Mouse (Mus musculus): Measurements from ENCODE around the gene Mier2.

Mier2 gene

DNA sequence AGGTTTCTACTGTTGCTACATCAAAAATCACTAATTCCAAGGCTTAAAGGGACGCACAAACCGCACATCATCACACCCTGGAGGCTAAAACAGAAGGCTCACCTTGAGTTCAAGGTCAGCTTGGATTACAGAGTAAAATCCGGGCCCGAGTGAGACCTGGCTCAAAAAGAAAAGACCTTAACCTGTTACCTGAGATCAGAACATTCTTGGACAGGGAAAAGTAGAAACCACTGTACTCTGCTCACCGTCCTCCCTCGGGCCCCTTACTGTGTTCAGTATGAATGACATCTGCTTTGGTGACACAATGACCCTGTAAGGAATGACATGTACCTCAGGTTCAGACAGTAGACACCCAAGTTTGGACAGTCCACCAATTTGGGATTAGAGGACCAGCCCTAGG is 19.8 kb upstream of the Mier2 start:
- no peak for DNase-seq (ENCODE audit: low read depth, low spot score)

DNA sequence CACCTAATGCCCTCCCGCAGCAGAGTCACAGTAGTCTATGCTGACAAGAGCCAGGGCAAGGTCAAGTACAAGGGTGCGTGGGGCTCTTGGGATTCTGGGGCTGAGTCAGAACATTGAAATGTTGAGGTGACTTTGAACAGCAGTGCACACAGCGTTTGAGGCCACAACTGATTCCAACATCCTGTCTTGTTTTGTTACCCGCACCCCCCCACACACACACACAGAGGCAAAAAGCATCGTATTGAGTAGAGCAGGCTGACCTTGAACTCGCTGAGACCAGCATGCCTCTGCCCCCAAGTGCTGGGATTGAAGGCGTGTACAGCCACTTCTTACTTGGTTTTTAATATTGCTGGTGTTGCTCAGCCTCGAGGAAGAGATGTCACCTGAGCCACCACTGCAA is 19.4 kb upstream of the Mier2 start:
- no peak for DNase-seq (ENCODE audit: low read depth, low spot score)

DNA sequence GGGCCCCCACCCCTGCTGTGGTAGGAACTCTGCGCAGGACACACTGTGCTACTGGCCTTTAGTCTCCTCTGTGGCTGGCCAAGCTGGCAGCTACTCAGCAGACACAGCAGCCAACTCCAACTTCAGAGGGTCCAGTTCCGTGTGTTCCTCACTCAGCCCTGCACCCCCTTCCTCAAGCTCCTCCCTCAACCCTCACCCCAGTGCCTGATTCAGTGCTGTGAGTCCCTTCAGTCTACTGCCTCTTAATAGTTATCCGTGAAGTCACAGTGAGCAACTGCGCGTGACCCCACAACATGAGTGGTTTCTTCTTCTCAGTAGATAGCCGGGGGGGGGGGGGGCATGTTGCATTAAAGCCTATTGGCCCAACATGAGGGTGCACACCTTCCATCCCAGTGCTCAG is 18.6 kb upstream of the Mier2 start:
- DNase-seq (ENCODE audit: low read depth, low spot score): no peak

DNA sequence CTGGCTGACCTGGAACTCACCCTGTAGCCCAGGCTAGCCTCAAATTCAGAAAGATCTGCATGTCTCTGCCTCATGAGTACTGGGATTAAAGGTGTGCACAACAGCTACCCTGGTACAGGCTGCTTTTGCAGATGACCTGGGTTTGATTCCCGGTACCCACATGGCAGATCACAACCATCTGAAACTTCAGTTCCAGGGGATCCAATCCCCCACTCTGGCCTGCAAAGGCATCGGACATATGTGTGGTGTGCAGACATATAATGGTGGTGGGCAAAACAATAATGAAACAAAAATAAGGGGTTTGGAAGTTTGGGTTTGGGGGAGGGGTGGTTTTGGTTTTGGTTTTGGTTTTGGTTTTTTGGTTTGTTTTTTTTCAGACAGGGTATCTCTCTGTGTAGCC is 16.3 kb upstream of the Mier2 start:
- DNase-seq (ENCODE audit: low read depth, low spot score): no peak

DNA sequence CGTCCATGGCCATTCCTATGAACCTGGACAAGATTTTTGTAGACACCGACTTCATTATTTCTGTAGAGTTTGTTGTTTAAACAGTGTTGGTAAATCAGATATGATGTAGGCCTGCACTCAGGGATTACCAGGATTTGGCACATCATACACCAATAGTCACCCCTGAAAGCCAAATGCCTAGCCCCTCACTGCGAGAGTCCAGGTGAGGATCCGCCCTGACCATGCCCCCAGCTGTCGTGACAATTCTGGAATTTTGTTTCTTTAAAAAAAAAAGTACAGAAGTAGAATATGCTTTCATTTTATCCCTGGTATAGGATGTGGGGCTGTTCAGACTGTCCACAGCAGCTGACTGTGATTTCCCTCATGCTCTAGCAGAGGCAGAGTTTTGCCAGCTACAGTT is 14.9 kb upstream of the Mier2 start:
- no peak for DNase-seq (ENCODE audit: low read depth, low spot score)

DNA sequence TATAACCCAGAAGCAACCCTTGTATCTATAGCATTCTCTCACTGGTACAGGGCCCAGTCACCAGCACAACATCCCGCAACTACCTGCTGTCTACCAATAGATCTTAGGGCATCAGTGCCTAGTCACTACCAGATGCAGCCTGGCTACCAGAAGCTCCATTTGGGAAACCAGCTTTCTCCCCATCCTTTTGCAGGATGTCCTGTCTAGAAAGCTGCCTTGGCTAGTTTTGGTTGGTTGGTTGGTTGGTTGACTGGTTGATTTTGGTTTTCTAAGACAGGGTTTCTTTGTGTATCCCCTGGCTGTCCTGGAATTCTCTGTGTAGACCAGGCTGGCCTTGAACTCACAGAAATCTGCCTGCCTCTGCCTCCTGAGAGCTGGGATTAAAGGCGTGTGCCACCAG is 4.7 kb upstream of the Mier2 start:
- DNase-seq (ENCODE audit: low read depth, low spot score): no peak

DNA sequence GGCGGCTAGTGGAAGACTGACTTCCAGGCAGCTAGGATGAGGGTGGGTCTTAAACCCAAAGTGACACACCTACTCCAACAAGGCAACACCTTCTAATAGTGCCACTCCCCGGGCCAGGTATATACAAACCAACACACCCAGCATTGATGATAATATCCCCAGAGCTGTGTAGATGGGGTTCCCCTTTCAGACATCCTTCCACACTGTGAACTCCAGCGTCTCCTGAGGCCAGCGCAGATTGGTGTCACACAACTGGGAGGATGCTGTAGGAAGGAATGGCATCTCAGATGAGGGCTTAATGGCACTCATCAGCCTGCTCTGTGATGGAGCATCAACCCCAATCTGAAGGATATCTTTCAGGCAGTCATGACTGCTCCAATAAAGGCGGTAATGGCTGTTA is 2.5 kb upstream of the Mier2 start:
- DNase-seq (ENCODE audit: low read depth, low spot score): no peak

DNA sequence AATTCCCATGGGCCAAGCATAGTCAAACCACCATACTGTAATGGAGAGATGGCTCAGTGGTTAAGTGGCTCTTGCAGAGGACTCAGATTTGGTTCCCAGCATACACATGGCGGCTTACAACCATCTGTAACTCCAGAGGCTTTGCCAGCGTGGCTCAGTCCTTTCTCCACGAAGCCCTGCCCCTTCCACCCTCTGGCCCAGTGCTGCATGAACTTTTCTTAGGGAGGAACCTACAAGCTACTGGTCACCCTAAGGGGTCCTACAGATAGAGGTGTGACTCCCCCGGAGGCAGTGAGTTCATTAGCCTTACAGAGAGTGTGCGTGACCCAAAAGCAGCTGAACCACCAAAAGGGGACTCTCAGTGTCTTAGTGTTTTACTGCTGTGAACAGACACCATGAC is 2.0 kb upstream of the Mier2 start:
- no peak for DNase-seq (ENCODE audit: low read depth, low spot score)

DNA sequence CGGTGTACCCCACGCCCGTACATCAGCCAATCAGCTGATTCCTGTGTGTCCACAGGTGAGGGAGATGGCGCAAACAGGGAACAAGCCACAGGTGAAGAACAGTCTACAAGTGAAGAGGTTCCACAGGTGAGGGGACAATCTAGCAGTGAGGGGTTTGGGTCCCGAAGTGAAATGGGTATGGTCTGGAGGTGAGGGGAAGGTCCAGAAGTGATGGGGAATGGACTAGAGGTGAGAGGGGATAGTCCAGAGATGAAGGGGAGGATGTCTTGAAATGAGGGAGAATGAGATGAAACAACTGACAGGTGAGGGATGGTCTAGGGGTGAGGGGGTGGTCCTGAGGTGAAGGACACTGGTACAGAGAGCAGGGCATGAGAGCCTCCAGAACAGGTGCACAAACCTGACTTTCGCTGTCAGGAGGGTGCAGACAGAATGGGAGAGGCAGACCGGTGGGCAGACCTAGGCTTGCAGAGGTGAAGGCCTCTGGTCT is 282 bp upstream of the Mier2 start:
- no peak for DNase-seq (ENCODE audit: low read depth, low spot score)

DNA sequence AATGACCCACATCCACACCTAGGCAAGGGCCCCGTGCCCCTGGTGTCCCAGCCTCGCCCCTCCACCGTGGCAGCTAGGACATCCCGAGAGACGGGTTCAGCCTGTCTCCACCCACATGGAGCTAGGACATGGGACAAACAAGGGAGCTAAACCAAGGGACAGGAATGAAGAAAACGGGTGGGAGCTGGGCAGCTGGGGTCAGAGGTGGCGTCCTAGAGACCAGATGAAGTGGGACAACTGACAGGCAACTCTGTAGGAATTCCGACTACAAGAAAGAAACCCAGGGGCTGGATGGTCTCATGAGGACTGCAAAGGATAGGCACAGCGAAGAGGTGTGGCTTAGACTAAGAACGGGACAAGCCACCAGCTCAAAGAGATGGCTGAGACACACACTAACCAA is 1.3 kb downstream of the Mier2 start:
- no peak for DNase-seq (ENCODE audit: low read depth, low spot score)

DNA sequence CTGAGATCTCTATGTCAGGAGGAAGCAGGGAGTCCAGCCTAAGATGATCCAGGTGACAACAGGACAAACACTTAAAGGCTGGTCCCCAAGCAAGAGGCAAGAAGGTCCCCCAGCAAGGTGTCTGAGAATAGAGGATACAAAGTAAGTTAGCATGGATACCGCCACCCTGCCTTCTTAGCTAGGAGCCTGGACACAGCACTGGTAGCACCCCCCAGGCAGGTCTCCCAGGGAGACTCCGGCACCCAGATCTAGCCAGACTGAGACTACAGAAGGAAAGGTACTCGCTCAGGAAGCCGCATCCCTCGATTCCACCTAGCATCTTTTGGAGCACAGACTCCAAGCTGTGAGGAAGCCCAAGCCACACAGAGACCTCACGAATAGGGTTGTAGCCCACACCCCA is 1.8 kb downstream of the Mier2 start:
- no peak for DNase-seq (ENCODE audit: low read depth, low spot score)

DNA sequence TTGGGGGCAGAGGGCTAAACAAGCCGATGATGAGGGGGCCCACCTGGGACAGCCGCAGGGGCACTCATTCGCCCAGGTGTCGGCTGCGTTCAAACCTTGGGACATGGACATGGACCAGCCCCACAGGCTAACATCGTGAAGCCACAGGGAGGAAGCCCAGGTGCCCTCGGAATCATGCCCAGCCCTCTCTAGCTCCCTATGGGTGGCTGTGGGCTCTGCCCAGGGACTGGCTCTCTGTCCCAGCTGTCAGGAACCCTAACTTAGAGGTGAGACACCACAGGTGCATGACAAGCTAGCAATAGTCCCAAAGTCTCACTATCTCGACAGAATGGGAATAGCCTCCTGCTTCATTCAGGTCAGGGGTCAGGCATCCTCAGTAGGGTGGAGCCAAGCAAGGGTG is 2.5 kb downstream of the Mier2 start:
- no peak for DNase-seq (ENCODE audit: low read depth, low spot score)

DNA sequence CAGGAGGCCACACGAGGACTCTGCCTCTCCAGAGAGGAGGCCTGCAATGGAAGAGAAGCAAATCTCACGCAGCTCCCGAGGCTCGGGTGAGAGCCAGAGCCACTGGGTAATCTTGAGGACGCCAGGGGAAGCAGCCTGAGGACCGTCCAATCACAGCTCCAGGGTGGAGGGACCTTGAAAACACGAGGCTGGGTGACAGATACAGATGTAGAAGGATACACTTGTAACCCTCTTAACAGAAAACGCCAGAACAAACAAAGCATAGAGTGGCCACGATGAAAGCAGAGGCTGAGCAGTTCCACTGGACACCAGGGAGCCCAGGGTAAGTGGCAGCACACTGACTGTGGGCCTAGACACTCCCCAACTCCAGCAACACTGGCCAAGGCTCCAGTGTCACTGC is 4.6 kb downstream of the Mier2 start:
- no peak for DNase-seq (ENCODE audit: low read depth, low spot score)

DNA sequence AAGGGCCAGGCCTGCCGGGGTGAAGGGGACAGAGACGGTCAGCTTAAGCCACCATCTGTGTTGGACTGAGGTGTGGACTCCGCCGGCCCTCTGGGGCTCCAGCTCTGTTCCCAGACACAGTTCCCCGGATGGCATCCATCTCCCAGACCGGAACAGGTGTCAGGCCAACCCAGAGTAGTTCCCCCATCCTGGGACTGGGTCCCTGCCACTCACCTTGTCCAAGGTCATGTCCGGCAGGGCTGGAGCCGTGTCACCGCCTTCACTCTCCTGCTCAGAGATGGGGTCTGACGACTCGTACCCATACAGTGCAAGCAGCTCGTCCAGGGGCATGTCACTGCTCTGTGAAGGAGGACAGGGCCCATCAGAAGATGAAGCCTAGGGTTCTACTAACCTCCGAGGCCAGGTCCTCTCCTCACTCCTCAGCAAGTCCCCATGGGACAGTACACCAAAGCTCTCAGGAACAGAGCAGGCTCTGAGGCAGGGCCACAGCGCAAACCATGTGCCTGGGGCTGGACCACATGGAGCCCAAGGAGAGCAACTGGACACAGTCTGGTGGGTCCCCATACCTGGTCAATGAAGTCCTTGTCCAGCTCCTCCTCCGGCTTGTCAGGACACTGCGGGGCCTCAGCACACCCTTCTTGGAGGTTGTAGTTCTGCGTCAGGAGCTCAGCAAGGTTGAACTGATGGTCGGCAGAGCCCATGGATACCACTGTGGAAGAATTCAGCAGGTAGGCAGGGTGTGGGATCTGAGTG is 5.9 kb downstream of the Mier2 start:
- DNase-seq (ENCODE audit: low read depth, low spot score): no peak

DNA sequence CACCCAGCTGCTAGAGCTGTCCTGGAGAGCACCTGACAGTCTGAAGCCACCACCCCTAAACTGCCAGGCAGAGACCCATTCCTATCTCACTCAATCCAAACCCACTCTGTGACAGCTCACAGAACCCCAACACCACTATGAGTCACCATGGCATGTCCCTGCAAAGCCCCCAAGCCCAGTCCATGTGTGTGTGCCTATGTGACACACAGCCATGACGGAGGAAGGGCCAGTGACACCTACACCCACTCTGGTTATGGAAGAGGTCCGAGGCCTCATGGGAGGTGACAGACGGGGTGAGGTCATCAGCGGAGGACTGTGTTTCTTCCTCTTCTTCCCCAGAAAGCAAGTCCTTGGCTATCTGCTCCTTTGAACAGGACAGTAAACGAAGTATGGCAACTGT is 6.5 kb downstream of the Mier2 start:
- no peak for DNase-seq (ENCODE audit: low read depth, low spot score)

DNA sequence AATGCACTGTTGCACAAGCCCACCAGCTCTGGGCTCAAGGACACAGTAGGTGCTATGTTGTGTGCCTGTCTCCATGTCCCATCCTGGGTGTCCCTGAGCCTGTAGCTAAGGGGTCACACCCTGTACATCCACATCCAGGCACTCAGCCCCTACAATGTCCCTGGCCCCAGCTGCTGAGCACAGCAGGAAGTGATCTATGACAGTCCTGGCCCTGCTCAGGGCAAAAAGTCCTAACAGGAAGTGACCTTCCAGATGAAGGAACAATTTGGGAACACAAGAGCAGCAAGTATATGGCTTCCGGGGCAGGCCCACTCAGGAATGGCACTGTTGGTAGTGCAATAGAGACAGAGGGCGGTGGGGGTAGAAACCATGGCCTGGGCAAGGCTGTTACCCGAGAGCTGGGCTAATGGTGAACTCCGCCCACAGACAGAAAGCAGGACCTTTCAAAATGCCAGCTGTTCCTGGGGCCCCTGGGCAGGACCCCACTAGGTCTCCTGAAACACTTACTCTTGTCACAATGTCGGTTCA is 7.8 kb downstream of the Mier2 start:
- no peak for DNase-seq (ENCODE audit: low read depth, low spot score)

DNA sequence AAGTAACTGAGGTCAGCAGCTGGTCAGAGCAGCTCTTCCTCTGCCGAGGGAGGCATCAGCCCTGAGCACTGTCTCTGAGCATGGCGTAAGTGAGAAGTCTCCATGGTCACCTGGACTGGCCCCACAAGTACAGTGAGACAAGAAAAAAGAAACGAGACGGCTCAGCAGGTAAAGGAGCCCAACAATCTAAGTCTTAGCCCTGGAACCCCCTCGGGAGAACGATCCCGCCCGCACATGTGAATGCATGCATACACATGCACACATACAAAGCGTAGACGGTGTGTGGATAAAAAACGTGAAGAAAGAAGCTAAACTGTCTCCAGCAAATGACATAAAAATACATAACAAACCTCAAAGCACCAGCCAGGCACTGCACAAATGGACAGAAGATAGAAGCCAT is 8.5 kb downstream of the Mier2 start:
- no peak for DNase-seq (ENCODE audit: low read depth, low spot score)

DNA sequence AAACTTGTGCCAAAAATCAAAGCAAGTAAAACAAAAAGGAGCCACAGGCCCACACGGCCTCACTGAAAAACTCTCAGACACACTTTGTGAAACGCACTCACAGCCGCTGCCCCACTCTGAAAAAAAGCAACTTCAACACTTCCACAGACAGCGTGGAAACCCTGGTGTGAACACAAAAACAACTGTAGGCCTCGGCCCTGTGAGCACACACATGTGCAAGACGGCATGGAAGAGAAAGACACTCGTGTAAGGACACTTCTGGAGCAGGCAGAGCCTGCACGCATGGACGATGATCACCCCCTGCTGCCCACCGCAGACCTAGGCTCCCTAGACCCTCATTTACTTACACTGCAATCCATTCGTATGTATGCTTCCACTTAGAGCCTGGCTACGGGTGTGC is 9.1 kb downstream of the Mier2 start:
- no peak for DNase-seq (ENCODE audit: low read depth, low spot score)

DNA sequence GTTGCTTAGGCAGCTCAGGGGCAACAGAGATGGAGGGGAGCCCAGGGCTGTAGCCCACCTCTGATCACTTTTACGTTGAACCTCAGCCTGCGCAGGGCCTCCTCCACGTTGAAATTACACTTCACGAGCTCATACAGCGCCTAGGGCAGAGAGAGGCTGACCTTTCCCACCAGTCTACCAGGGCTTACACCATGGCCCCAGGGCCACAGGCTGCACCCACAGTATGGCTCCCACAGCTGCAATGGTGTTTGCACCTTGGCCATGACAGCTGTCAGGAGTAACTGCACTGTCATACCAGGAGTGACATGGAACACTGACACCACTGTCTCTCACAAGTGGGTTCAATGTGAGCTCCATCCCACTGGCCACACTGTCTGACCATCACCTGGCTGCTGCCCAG is 10.4 kb downstream of the Mier2 start:
- no peak for DNase-seq (ENCODE audit: low read depth, low spot score)

DNA sequence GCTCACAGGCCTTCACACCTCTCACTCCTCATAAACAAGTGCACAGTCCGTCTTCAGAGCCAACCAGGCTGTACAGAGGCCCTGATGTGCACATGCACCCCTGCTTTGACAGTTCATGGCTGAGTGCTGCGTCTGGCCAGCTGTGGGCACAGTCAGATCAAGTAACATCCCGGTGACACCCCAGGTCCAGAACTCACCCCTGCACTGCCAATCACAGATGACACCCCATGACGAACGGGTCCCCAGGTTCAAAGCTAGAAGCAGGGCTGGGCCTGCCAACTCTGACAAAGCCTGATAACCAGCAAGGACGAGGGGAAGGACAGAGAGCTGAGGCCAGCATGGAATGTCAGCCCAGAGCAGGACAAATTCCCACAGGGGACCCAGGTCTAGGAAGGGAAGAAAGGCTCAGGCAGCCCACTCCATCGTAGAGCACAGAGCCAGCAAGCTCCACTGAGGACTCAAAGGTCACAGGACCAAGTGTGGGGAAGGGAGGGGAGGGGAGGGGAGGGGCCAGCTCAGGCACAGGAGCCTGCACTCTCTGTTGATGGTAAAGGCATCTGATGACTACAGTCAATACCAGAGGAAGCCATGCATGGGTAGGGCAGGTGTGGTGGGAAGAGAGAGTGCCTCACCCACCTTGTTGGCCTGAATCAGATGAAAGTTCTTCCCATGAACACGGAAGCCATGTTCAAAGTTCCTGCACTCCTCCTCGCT is 11.0 kb downstream of the Mier2 start:
- no peak for DNase-seq (ENCODE audit: low read depth, low spot score)

DNA sequence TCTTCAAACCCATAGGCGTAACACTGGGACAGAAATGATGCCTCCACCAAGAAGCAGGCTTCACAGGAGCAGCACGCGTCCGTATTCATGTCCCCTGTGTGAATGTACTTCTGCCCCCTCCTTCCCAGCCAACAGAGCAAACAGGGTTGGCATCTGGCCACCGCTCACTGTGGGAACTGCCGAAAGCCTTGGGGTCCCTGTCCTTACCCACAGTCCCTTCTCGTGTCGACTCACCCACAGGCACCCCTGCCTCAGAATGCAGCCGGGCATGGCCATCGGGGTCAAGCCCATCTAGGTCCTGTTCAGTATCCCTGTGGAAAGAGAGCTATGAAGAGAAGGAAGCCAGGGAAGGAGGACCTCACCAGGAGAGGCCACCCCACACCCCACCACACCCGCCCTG is 12.8 kb downstream of the Mier2 start:
- no peak for DNase-seq (ENCODE audit: low read depth, low spot score)

DNA sequence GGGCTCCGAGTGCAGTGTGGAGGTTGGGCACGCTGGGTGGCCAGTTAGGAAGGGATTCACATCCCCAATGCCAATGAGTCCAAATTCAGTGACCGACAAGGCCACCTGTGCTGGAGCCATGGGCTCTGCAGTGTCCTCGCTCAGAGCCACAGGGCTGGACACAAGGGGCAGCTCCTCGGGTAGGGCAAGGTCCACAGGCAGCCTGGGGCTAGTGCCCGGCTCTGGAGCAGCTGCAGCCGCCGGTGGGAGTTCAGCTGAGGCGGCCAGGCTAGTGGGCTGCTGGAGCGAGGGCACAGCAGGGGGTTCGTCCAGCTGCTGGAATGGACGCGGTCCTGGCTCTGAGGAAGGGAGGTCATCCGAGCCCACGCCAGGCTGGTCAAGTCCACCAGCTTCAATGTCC is 13.5 kb downstream of the Mier2 start:
- no peak for DNase-seq (ENCODE audit: low read depth, low spot score)

DNA sequence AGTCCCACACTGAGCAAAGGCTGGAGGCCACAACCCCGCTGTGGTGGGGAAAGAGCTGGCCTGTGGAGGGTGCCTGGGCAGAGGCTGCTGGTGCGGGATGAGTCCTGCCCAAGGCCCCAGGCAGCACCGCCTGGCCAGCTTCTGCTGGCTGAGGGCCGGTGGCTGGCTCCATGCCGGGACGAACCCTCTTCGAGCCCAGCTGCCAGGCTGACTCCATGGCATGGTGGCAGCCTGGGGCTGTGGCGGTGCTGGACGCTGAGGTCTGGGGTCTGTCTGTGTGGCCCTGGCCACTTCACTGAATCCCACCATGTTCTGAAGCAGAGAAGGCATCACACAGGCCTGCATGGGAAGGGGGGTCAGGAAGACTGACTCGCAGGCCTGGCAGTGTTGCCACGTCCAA is 14.3 kb downstream of the Mier2 start:
- DNase-seq (ENCODE audit: low read depth, low spot score): no peak

Measured in embryo, embryonic 11.5 days (tissue).